Mouse (Mus musculus): ENCODE measurements around the gene Rnps1.

Rnps1 gene

DNA sequence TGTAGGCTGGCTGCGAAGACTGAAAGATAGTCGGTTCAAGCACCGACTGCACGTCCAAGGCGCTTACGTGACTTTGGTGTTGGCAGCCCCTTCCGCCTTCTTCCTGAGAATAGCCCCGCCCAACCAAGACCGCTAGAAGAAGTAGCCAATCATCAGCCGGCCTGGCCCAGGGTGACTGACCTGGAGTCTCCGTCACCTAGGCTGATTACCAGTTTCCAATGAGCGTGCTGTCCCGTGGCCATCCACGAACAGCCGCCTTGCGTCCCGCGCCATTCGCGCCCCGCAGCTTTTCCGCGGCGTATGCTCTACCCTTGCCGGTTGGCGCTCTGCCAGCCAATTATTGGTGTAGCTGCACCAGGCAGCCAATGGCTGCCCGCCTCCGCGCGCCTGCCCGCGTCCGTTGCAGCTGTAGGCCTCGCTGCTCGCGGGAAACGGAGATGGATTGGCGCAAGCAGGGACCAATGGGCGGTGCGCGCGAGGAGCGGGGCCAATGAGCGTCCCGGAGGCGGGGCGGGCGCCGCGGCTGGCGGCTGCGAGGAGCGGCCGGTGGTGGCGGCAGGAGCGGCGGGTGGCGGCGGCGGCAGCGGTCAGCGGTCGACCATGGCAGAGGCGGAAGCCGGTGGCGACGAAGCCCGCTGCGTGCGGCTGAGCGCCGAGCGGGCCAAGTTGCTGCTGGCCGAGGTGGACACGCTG lies 55.7 kb downstream of the Rnps1 start, which contains the start of the genes E4f1 and Pgp:
E4f1 (minus strand) TSS at position 404 of the 693 bp plus-strand sequence.
Pgp (plus strand) TSS at position 483 of the 693 bp plus-strand sequence.
- DNase-seq (ENCODE audit: low read depth, low spot score): peak; percentile 99

DNA sequence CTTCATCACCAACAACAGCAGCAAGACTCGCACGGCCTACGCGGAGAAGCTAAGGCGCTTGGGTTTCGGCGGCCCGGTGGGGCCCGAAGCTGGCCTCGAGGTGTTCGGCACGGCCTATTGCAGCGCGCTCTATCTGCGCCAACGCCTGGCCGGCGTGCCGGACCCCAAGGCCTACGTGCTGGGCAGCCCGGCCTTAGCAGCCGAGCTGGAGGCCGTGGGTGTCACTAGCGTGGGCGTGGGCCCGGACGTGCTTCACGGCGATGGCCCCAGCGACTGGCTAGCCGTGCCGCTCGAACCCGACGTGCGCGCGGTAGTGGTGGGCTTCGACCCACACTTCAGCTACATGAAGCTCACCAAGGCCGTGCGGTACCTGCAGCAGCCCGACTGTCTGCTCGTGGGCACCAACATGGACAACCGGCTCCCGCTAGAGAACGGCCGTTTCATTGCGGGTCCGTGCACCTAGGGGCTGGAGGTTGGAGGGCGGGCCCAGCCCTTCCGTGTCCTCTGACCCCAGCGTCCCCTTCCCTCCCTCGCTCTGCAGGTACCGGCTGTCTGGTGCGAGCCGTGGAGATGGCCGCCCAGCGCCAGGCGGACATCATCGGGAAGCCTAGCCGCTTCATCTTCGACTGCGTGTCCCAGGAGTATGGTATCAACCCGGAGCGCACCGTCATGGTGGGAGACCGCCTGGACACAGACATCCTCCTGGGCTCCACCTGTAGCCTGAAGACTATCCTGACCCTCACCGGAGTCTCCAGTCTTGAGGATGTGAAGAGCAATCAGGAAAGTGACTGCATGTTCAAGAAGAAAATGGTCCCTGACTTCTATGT lies 56.5 kb downstream of the Rnps1 start:
- DNase-seq (ENCODE audit: low read depth, low spot score): no peak

DNA sequence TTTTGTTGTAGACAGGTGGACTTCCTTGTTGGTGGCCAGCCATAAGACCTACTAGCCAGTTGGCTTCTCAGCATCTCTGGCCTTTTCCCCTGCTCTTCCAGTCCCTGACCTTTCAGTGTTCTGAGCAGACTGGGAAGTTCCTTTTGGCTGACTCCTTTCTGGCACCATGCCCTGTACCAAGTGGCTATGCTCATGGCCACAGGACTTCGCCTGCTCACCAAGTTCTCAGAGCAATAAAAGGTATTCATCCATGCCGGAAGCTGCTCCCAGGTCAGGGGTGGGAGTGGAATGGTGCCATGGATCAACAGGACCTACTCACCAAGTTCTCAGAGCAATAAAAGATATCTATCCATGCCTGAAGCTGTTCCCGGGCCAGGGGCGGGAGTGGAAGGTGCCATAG lies 58.1 kb downstream of the Rnps1 start:
- peak; percentile 93 for DNase-seq (ENCODE audit: low read depth, low spot score)

GRCm38 (mm10) chr17:24473612-24474275 lies 59.4 kb downstream of the Rnps1 start, which contains the start of gene Bricd5:
Bricd5 (plus strand) TSS chr17:24473884.
- no peak for DNase-seq (ENCODE audit: low read depth, low spot score)

DNA sequence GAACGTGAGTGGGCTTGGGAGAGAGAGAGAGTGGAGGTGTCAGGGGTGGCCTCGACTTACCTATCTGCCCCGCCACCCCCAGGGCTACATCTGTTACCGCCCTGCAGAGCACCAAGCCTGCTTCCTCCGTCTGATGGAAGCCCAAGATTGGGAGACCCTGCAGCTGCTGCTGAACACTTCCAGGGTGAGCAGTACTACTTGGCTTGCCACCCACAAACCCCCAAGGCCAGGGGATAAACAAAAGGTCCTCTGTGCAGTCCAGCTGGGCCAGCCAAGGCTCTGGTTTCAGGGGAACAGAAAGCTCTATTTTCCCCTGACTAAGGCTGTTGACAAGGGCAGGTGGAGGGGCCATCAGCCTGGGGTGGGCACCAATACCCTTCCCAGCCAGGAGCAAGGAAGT lies 60.2 kb downstream of the Rnps1 start:
- no peak for DNase-seq (ENCODE audit: low read depth, low spot score)
